Mouse (Mus musculus) midbrain, embryonic 10.5 days (tissue): ENCODE measurements around the gene Vgll4. TPM values are rescaled to one million over a fixed set of nuclear protein-coding genes. Genes with fewer than 3 reads are reported as not detected.

Source experiments
- DNase-seq: peaks from one replicate; pipeline ENCODE4 v3.0.0-alpha.2; 2017; ENCODE audit warnings: low spot score
- H3K27ac ChIP-seq: fragments of 300-500 bp; sonication (generic); replicated peaks from 2 replicates; pipeline ENCODE4 v1.5.1; 2016; ENCODE audit warnings: mild to moderate bottlenecking
- H3K27me3 ChIP-seq: fragments of 300-500 bp; sonication (generic); 2 replicates; pipeline ENCODE4 v1.6.1; 2016; ENCODE audit warnings: low read depth, mild to moderate bottlenecking; ENCODE audit not compliant: poor library complexity, severe bottlenecking
- H3K36me3 ChIP-seq: fragments of 300-500 bp; sonication (generic); 2 replicates; pipeline ENCODE4 v1.6.1; 2016; ENCODE audit warnings: mild to moderate bottlenecking, moderate library complexity
- H3K4me1 ChIP-seq: fragments of 300-500 bp; sonication (generic); 2 replicates; pipeline ENCODE4 v1.6.1; 2016
- H3K4me3 ChIP-seq: fragments of 300-500 bp; sonication (generic); 2 replicates; pipeline ENCODE4 v1.5.1; 2016; ENCODE audit warnings: mild to moderate bottlenecking, moderate library complexity
- H3K9me3 ChIP-seq: fragments of 300-500 bp; sonication (generic); replicated peaks from 2 replicates; pipeline ENCODE4 v1.6.1; 2016; ENCODE audit warnings: mild to moderate bottlenecking
- WGBS: fragments of 180-500 bp; shearing (Covaris S2); methylation state at CpG from one replicate; pipeline ENCODE4 v1.1.7; 2016; 5-methylcytosine and 5-hydroxymethylcytosine counted together
- polyA plus RNA-seq: library from polyadenylated mRNA; unstranded; fragments of >200 nt; fragmentation: Nextera tagmentation; extraction: Ambion mirVana; gene quantifications from 2 replicates; pipeline ENCODE4 v1.2.1, GENCODE M21; 2016

The Vgll4 gene
- polyA plus RNA-seq, 1 experiment from 2014 or later = 70.9 TPM

DNA sequence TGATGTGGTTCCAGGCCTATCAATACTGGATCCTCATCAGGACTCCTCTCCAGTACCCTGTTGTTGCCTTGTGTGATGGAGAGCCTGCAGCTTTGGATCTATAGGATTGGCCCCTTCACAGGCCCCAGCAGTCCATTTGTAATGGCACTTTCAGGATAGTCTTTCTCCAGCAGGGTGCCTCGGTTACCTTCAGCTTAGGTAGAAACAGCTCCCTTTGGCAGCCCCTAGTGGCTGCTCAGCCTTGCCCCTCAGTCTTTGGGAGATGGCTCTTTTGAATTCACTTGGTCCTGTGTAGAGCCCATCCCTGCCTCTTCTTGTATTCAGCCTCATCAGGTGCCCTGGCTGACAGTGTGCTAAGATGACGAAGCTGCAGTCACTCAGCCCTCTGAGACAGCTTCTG is 142.9 kb downstream of the Vgll4 start:
- Histone ChIP-seq H3K36me3 (no peaks in the 10 kb centered on the region), H3K4me1 (no peaks in the 10 kb centered on the region), H3K9me3 (no peaks in the 10 kb centered on the region), H3K27ac (no peak overlapping the region), H3K4me3 (no peak overlapping the region), H3K27me3 (no peaks in the 10 kb centered on the region)
- whole genome bisulfite sequencing = 68% methylated on average over 2 of the region's 2 CpGs
- no peak for DNase-seq

DNA sequence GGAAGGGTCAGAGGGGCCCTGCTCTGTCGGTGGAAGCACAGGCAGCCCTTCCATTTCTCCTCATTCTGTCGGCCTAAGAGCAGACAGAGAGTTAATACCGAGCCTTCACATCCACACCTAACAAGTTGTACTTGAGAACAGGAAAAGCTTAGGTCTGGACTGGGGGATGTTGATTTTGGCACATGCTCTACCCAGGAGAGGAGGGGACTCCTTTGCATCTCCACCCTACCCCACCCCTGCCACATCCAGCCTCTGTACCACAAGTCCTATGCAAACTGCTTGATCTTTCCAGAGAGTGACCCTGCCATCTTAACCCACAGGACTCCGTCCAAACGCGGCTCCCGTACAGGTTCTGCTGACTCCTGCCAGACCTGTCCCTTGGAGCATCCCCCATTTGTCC is 148.1 kb downstream of the Vgll4 start:
- no peak for DNase-seq
- H3K9me3 ChIP-seq = no peaks in the 10 kb centered on the region
- no peaks in the 10 kb centered on the region for H3K36me3 ChIP-seq
- no peak overlapping the region for H3K4me3 ChIP-seq
- H3K27me3 ChIP-seq = no peaks in the 10 kb centered on the region
- H3K4me1 ChIP-seq = peaks cover 33% of the 10 kb centered on the region
- no peak overlapping the region for H3K27ac ChIP-seq
- 95% methylated on average over 7 of the region's 7 CpGs for WGBS

DNA sequence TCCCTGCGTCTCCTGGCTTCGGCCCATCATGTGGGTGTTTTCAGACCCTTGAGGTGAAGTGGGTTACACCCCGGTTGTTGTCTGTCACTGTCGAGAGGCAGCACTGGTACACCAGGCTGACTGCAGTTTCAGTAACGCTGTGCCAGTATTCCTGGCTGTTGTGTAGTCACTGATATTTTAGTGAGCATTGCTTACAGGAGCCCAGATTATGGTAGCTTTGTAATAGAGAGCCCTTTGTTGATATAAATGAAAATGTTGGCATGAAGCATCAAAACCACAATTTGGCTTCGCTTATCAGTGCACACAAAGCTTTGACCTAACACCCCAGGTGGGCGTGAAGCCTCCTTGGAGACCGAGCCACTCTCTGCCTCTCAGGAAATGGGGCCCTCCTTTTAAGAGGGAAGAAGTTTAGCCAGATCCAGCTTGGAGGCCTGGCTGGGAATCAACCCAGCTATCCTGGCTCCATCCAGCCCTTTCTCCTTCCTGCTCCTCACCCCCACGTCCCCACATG is 149.8 kb downstream of the Vgll4 start:
- H3K4me3 ChIP-seq = no peak overlapping the region
- no peak for DNase-seq
- WGBS = 69% methylated on average over 9 of the region's 9 CpGs
- H3K9me3 ChIP-seq = no peaks in the 10 kb centered on the region
- no peaks in the 10 kb centered on the region for H3K27me3 ChIP-seq
- H3K4me1 ChIP-seq = peaks cover 34% of the 10 kb centered on the region
- peak overlapping the region; percentile 42; the same call in 1 of the 2 replicates for H3K27ac ChIP-seq
- no peaks in the 10 kb centered on the region for H3K36me3 ChIP-seq

DNA sequence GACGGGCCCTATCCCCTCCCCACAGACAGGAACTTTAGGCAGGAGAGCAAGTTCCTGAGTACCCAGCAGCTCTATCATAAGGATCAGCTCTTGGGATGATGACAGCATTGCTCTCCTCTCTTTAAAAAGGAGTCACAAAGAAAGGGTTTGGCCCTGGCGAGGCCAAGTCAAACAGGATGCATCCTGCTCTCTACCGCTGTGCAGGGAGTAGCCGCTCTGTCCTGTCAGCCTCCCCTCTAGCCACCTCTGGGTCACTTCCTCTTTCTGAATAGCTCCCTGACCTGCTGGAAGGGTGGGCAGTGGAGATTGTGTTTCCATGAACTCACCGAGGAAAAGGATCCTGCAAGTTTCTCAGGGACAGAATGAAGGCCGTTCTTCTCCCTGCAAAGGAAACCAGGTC is 151.3 kb downstream of the Vgll4 start:
- WGBS = 74% methylated on average over 6 of the region's 6 CpGs
- no peaks in the 10 kb centered on the region for H3K27me3 ChIP-seq
- no peak for DNase-seq
- H3K4me3 ChIP-seq = no peak overlapping the region
- peaks cover 34% of the 10 kb centered on the region for H3K4me1 ChIP-seq
- peak overlapping the region; percentile 34 for H3K27ac ChIP-seq
- no peaks in the 10 kb centered on the region for H3K36me3 ChIP-seq
- no peaks in the 10 kb centered on the region for H3K9me3 ChIP-seq

DNA sequence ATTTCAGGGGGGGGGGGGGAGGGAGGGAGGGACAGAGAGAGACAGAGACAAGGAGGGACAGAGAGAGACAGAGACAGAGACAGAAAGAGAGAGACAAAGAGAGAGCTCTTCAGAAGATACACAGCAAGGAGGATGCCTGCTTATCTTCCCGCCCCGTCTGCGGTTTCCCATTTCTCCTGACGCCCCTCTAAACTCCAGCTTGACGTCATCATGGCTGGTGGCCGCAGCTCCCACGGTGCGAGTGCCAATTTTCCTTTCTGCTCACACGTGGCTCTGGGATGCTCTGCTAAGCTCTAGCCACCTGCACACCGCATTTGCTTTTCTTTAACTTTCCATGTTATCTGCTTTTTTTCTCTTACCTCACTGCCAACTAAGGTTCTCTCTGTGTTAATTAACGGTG is 151.8 kb downstream of the Vgll4 start:
- no peaks in the 10 kb centered on the region for H3K27me3 ChIP-seq
- peaks cover 34% of the 10 kb centered on the region for H3K4me1 ChIP-seq
- no peak overlapping the region for H3K4me3 ChIP-seq
- H3K9me3 ChIP-seq = no peaks in the 10 kb centered on the region
- peak overlapping the region; percentile 34; the same call in 1 of the 2 replicates for H3K27ac ChIP-seq
- 62% methylated on average over 11 of the region's 11 CpGs for WGBS
- no peaks in the 10 kb centered on the region for H3K36me3 ChIP-seq
- no peak for DNase-seq

DNA sequence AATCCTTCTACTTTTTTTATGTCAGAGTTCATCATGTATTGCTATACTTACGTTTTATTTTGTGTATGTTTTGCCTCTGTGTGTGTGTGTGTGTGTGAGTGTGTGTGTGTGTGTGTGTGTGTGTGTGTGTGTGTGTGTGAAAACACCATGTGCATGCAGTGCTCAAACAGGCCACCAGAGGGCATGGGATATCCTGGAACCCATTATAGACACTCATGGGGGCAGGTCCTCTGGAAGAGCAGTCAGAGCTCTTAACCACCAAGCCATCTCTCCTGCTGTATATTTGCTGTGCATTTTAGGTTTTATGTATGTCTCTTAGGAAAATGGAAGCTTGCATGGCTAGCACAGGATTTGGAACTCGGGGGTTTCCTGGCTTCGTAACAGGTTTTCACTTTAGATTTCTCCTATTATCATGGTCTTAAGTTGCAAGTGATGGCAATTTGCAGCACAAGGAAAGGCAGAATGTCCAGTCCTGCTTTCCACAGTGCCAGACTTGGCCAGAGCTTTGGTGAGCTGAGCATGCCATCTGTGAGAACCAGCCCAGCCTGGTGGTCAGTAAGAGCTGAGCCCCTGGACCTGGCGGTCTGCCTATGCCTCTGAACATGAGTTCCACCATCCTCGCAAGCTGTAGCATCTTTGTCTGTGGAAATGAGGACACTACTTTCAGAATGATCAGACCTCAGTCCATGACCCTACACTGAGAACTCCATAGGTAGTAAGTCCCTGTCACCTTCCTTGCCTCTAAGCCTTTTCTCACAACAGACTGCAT is 154.7 kb downstream of the Vgll4 start:
- no peak overlapping the region for H3K27ac ChIP-seq
- no peak for DNase-seq
- no peaks in the 10 kb centered on the region for H3K27me3 ChIP-seq
- peaks cover 28% of the 10 kb centered on the region for H3K4me1 ChIP-seq
- no peaks in the 10 kb centered on the region for H3K9me3 ChIP-seq
- no peak overlapping the region for H3K4me3 ChIP-seq
- WGBS = over 99% methylated on average over 5 of the region's 5 CpGs
- no peaks in the 10 kb centered on the region for H3K36me3 ChIP-seq

DNA sequence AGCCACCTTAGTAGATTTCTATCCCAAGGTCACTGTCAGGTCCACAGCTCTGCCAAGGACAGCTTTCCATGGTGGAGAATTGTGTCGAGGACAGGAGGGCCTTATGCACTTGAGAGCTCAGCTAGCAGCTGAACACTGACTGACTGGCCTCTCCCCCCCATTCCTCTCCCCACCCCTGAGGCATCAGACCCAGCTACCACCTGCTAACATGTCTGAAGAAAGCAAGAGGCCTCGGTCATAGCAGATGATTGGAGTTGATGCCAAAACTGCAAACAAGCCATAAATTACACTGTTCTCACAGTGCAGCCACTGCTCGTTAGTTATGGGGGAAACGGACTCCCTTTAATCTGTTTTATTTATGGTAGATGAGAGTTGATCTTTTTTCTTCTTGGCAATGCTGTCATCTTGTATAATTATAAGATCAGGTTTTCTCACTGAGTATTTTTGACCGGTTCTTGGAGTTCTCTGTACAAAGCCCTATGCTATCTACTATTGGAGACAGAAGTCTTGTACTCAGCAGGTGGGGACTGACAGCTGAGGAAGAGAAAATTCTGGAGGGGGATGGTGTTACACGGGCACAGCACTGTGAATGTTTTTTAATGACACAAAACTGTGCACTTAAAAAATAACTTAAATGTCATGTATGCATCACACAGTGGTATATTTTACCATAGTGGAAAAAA is 155.5 kb downstream of the Vgll4 start:
- H3K27me3 ChIP-seq = no peaks in the 10 kb centered on the region
- H3K4me1 ChIP-seq = peaks cover 22% of the 10 kb centered on the region
- H3K36me3 ChIP-seq = no peaks in the 10 kb centered on the region
- no peaks in the 10 kb centered on the region for H3K9me3 ChIP-seq
- 91% methylated on average over 6 of the region's 6 CpGs for WGBS
- no peak overlapping the region for H3K27ac ChIP-seq
- no peak for DNase-seq
- H3K4me3 ChIP-seq = no peak overlapping the region

DNA sequence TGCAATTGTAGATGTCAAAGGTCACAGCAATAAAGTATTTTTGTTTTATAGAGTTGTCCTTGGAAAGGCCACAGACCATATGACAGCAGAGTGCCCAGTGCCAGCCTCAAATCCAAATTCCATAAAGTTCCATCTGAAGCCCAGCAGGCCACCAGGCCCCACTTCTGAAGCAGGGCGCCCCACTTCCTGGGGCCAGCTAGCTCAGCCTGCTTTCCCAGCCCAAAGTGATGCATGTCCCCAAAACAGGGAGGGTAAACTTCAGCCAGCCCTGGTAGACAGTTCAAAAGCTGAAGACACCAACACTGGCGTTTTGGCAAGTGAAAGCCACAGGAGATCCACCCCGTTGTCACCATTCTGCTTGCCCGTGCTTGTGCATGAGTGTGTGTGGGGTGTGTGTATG is 157.0 kb downstream of the Vgll4 start:
- H3K4me1 ChIP-seq = peaks cover 8% of the 10 kb centered on the region
- H3K4me3 ChIP-seq = no peak overlapping the region
- no peak overlapping the region for H3K27ac ChIP-seq
- DNase-seq = no peak
- WGBS = 90% methylated on average over 4 of the region's 4 CpGs
- no peaks in the 10 kb centered on the region for H3K27me3 ChIP-seq
- no peaks in the 10 kb centered on the region for H3K9me3 ChIP-seq
- H3K36me3 ChIP-seq = no peaks in the 10 kb centered on the region

DNA sequence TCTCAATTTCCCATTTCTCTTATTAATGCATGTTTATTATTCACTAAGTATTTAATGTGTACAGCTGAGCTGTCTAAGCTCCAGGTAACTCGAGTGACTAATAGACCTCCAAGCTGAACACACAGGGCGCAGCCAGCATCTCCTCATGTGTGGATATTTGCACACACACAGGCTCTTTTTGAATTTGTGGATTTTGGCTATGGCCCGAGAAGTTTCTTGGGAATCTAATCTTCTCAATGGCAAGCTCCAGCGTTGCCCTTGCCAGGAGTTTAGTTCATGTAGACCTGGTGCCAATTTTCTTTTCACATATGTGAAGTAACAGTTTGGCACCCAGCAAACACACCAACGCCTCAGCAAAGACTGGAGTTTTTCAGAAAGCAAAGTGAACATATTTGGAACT is 157.5 kb downstream of the Vgll4 start:
- 90% methylated on average over 5 of the region's 5 CpGs for WGBS
- no peak for DNase-seq
- H3K9me3 ChIP-seq = no peaks in the 10 kb centered on the region
- H3K36me3 ChIP-seq = no peaks in the 10 kb centered on the region
- H3K4me1 ChIP-seq = peaks cover 4% of the 10 kb centered on the region
- H3K4me3 ChIP-seq = no peak overlapping the region
- H3K27me3 ChIP-seq = no peaks in the 10 kb centered on the region
- no peak overlapping the region for H3K27ac ChIP-seq

Other genes starting within 250 kb of the Vgll4 start
- gene Tamm41, start 67.9 kb upstream of the Vgll4 start, polyA plus RNA-seq = 85.6 and 100 TPM in 2 replicates
- 1.3 and 2.7 TPM in 2 replicates for gene Syn2, start 164.9 kb upstream of the Vgll4 start, polyA plus RNA-seq